Mouse (Mus musculus) left cerebral cortex, postnatal 36 days (tissue): ENCODE results near the gene Atg4b. TPM values are rescaled to one million over a fixed set of nuclear protein-coding genes. Genes with fewer than 3 reads are reported as not detected.
"Not testable (repeated sequence)": the region's sequence is repeated elsewhere in the genome, so short reads cannot be mapped to it uniquely, and the experiment has no call there.

Source experiments
- DNase-seq, 2 experiments: peaks; one replicate each; pipeline ENCODE4 v3.0.0; 2021 to 2022; ENCODE audit warnings: low spot score in 2 of 2, mixed read lengths in 1 of 2
- intact Hi-C: fragments of 180-260 bp; cut with DNase I; formaldehyde crosslinking; loops from one replicate; pipeline ENCODE4 v1.15.1; 2025
- total RNA-seq, 2 experiments: library from RNA; stranded (reverse); gene quantifications; 2 replicates each; pipeline ENCODE4 v1.2.3; 2021

The Atg4b gene
- total RNA-seq, 2 experiments from 2014 or later = 75.4 to 88.1 TPM

DNA sequence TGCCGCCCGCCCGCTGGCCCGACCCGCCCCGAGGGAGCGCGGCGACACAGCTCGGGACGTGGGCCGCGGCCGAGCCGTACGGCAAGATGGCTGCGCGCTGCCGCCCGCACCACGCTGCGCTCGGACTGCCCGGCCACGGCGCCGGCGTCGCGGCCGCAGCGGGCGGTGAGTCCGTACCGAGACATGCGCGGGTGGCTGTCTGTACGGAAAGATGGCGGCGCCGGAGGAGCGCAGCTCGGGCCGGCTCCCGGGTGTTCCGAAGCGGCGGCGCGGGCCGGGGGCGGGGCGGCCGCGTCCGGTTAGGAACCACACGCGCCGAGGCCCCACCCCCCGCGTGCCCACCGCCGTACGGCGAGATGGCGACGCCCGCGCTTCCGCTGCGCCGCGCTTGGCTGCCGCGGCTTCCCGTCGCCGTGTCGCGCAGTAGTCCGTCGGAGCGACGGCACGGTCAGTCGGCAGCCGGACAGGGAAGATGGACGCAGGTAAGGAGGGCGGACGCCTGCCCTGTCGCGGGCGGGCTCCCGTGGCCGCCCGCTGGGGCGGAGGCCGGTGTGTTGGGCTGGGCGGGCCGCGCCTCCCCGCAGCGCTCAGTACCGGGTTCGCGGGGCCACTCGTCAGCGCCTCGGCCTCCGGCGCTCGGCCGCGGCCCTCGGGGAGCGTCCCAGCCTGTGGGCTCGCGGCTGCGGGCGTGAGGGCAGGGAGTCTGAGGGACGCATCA, 3.4 kb downstream of the Atg4b start, which contains the start of gene Thap4:
Gene Thap4, minus strand, starts transcription at position 292 of the 718 bp plus-strand sequence.
- intact Hi-C loops = loop anchor here (1.0 to 2.0 kb wide), 3 partner anchors 46 to 276 kb away; partner anchors contain the start of genes Dtymk and Hdlbp
- DNase-seq = peak; percentile 93 to 95

DNA sequence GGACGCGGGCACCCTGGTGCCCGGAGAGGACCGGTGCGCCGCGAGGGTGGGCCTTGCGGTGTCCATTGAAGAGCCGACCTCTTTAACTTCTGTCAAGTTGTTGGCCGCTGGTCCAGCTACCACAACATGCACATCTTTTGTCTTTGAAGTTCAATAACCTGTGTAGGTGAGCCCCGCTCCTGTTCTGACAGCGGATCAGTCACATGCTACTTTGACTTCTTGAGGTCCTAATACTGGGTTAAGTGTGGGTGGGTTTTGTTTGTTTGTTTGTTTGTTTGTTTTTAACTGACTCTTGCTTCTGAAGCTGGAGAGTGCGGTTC, 4.0 kb downstream of the Atg4b start:
- no peak for DNase-seq
- intact Hi-C loops = loop anchor here (2.0 kb wide), 1 partner anchor 46 kb away; the partner anchor contains the start of gene Dtymk

GRCm38 (mm10) chr1:93755618-93756017, 4.3 kb downstream of the Atg4b start:
- intact Hi-C loops = loop anchor here (2.0 kb wide), 1 partner anchor 45 kb away; the partner anchor contains the start of gene Dtymk
- no peak for DNase-seq

DNA sequence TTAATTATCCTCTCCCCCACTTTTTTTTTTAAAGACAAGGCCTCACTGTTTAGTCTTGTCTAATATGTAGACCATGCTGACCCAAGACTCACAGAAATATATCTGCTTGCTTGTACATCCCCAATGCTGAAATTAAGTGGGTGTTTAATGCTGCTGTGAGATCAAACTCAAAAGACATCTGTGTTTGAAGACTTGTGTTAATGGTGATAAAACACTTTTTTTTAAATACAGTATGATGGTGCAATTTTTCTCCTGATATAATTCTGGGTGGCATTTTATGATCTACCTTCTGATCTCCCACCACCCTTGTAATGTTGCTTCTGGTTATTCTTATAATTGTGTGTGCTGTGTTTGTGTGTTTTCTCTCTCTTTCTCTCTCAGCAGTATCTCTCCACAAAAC, 4.9 kb downstream of the Atg4b start:
- DNase-seq = no peak
- intact Hi-C loops = no loop called here

DNA sequence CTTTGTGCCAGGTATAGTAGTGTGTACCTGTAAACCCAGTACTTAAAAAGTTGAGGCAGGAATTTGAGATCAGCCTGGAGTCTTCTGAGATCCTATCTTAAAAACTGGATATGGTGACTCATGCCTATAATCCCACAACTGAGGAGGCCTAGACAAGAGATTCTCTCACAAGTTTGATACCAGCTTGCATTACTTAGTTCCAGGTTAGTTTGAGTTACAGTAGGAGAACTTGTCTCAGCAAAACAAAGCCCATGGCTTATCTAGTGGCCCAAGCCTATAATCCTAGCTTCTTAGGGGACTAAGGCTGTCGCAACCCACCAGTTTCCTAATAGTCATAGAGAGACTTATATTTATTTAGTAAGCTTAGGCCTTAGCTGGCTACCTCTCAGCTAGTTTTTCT, 8.8 kb downstream of the Atg4b start:
- intact Hi-C loops = no loop called here
- DNase-seq = no peak

GRCm38 (mm10) chr1:93763531-93763930, 12.2 kb downstream of the Atg4b start:
- intact Hi-C loops, DNase-seq: not testable (repeated sequence)

DNA sequence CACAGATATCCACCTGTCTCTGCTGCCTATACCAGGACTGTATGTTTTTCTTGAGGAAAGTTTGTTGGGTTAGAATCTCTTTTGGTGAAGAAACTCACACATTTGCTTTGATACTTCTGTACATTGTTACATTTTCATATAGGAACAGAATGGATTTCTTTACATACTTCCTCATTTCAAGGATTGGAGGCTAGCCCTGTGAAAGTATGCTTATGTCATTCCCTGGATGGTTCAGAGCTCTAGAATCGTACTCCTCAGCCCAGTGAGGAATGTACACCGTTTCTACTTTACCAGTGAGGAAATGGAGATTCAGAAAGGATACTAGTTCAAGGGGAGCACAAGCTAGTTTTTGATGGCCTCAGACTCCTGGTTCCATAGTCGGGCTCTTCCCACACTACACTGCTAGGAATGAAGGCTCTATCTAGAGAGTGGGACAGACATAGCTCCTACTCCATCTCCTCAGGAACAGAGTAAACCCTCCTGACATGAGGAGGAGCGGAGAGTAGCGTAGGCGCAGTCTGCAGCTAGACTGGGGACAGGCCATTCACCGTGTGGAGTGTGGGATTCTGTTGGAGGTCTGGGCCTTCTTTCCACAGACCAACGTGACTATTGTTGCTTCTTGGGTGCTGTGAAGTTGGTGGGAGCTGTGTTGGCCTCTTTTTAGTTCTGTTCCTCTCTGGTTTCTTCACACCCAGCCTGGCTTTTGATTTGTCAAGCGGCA, 13.7 kb downstream of the Atg4b start:
- intact Hi-C loops = no loop called here
- DNase-seq = peak in 1 of 2 experiments; percentile 16

DNA sequence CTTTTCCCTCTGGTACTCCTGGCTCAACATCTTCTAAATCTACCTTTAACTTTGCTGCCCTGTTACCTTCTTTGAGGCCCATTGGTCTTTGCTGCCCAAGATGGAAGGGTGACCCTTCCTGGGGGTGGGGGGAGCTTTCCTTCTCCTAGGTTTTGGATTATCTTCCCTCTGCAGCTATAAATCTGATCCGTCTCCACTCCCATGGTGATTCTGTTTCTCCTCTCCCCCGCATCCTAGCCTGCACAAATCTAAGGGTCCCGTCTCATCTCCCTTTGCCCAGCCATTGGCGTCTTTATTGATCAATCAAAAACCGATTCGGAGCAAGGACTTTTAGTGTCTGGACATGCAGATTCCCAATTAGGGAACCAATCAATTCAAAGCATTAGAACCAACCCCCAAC, 16.3 kb downstream of the Atg4b start:
- no peak for DNase-seq
- intact Hi-C loops = no loop called here

DNA sequence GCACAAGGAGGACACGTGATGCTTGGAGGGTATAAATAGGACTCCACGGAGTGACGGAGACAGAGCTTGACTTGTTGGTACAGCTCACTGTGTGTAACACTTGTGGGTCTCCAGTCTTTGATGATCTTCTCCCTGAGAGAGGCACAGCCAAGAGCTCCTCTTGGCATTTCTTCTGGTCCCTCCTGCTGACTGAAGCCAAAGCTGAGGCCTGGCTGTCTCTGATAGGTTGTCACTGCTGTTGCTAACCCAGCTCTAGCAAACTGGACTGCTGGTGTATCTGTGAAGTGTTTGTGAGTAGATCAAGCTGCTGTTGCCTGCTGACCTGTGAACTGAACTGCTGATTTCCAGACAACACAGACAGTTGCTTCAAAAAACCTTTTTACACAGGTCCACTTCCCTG, 18.6 kb downstream of the Atg4b start:
- no peak for DNase-seq
- intact Hi-C loops = no loop called here

GRCm38 (mm10) chr1:93776686-93777085, 25.4 kb downstream of the Atg4b start:
- intact Hi-C loops = no loop called here
- no peak for DNase-seq

DNA sequence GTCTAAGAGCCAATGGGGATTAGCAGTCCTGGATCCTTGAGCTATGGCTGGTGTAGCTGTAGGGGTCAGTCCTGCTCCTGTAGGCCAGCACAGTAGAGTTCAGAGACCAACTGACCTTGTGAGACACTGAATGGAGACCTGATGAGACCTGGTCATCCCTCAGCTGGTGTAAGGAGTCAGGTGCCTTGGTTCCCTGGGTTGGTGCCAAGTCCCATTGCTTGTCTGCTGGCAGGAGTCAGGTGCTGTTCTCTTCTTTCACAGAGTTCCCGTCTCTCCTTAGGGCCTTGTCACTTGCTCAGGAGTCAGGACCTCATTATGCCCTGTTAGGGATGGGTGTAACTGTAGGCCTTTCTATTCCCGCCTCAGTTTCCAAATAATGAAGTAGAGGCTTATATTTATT, 35.6 kb downstream of the Atg4b start:
- intact Hi-C loops = no loop called here
- no peak for DNase-seq

- intact Hi-C loops = no loop called here
- no peak for DNase-seq
Observed at GRCm38 (mm10) chr1:93794526-93794925, 43.2 kb downstream of the Atg4b start.

DNA sequence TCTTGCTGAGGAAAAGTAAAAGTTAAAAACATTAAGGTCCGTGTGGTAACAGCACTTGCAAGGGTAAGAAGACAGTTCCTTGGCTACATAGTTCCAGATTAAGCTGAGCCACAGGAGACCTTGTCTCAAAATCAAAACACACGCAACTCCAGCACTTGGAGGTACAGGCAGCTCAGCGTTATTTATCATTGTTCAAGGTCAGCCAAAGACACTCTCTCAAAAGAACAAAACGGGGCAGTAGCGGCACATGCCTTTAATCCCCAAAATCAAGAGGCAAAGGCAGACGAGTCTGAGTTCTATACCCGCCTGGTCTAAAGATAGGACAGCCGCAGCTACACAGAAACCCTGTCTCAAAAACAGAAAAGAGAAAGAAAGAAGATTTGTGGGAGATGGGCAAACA, 44.6 kb downstream of the Atg4b start:
- intact Hi-C loops = no loop called here
- DNase-seq = no peak

GRCm38 (mm10) chr1:93800670-93801503, 49.6 kb downstream of the Atg4b start:
- intact Hi-C loops = loop anchor here (2.0 to 5.0 kb wide), 2 partner anchors 46 to 164 kb away; partner anchors contain the start of gene Thap4
- DNase-seq = no peak

DNA sequence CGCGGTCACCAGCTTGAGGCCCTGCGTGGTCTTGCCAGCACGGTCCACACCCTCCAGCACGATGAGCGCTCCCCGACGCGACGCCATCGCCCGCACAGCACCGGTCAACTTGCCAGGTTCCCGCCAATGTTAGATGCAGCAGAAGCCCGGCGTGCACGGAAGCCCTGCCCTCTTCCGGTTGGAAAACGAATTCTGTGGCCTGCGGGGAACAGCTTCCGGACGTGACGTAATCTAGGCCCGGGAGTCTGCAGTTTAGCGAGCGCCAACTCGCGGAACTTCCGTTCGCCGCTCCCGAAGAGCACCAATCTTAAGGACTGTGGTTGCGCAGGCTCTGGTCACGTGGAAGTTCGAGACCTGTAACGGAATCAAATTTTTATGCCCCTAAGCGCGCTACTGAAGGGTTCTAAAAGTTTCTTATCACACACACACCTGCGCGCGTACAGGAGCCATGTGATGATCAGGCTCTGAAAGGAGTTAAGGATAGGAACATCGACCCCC, 50.5 kb downstream of the Atg4b start, which contains the start of gene Dtymk:
Gene Dtymk, minus strand, starts transcription at position 194 of the 498 bp plus-strand sequence.
- DNase-seq = peak; percentile 93
- intact Hi-C loops = loop anchor here (2.0 to 5.0 kb wide), 2 partner anchors 47 to 164 kb away; partner anchors contain the start of gene Thap4

GRCm38 (mm10) chr1:93802771-93803170, 51.5 kb downstream of the Atg4b start:
- DNase-seq = no peak
- intact Hi-C loops = loop anchor here (5.0 kb wide), 1 partner anchor 165 kb away; no protein-coding TSS in a partner anchor

DNA sequence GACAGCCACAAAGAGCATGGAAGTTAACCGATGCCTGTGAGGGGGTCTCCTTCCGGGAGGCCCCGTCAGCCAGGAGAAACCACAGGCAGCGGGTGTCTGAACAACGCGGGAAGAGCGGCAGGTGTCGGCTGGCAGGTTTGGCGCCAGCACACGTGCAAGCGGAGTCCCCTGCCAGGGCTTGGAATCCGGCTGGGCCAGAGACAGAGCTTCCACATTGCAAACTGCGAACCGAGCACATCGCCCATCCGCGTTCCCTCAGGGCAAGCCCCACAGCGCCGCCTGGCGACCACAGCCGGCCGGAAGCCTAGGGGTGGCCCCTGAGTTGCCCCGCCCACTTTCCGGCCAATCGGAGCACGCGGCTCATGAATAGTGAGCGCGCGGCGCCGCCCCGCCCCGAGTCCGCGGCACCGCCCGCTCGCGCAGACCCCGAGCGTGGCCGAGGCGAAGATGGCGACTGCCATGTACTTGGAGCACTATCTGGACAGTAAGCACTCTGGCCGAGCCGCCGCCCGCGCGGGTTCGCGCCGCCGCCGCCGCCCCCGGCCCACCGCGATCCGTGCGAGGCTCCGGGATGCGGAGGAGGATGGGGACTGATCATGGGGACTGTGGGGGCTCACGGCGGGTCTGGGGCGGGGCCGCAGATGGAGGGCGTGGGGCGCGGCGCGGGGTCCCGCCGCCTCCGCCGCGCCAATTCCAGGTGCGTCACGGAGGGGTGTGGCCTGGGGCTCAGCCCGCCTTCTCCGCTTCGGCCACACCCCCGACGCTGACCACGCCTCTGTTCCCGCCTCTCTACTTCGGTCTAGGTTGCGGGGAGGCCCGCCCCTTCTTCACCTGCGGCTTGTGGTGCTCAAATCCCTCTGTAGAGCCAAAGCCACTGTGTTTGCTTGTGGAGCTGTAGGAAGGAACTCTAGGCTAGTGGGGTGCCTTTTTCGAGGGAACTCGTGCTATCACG, 52.5 kb downstream of the Atg4b start, which contains the start of gene Ing5:
Gene Ing5, plus strand, starts transcription at position 410 of the 952 bp plus-strand sequence.
- intact Hi-C loops = loop anchor here (5.0 kb wide), 1 partner anchor 167 kb away; no protein-coding TSS in a partner anchor
- DNase-seq = peak; percentile 99 to 100

DNA sequence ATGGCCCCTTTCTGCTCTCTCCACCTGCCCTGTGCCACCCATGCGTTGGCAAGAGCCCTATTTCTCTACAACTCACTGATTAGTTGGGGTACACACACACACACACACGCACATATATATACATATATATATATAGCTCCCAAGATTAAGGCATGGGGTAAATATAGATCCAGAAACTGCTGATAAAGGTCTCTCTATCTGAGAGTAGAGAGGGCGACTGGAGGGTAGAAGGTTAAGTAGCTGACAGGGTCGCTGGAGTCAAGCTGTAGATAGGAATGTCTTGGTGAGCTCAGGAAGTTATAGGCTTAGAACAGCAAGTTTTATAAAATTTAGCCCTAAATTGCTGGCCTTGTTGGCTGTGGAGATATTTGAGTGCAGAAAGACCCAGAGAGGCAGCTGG, 53.5 kb downstream of the Atg4b start:
- DNase-seq = no peak
- intact Hi-C loops = loop anchor here (5.0 kb wide), 1 partner anchor 168 kb away; no protein-coding TSS in a partner anchor
